Mouse (Mus musculus): ENCODE results near the gene Ranbp9.

Ranbp9 gene

GRCm38 (mm10) chr13:43480957-43481858 lies at the start of gene Ranbp9:
Gene Ranbp9 (minus strand): TSS chr13:43481282.
- peak; percentile 88 for DNase-seq

GRCm38 (mm10) chr13:43530129-43530831 lies 49.2 kb upstream of the Ranbp9 start:
- DNase-seq, result no peak

- no peak for DNase-seq
These were observed 45.2 kb upstream of the Ranbp9 start for GRCm38 (mm10) chr13:43526289-43526688.

- no peak for DNase-seq
These were observed 44.5 kb upstream of the Ranbp9 start for GRCm38 (mm10) chr13:43525363-43526134.

GRCm38 (mm10) chr13:43524491-43525362 lies 43.6 kb upstream of the Ranbp9 start:
- DNase-seq, result peak; percentile 53

- DNase-seq, result no peak
These were observed 42.9 kb upstream of the Ranbp9 start for GRCm38 (mm10) chr13:43523906-43524480.

- no peak for DNase-seq
These were observed 40.9 kb upstream of the Ranbp9 start for GRCm38 (mm10) chr13:43521940-43522339.

GRCm38 (mm10) chr13:43519251-43519650 lies 38.2 kb upstream of the Ranbp9 start:
- DNase-seq, result no peak

- no peak for DNase-seq
These were observed 36.3 kb upstream of the Ranbp9 start for GRCm38 (mm10) chr13:43517371-43517770.

- DNase-seq, result no peak
These were observed 35.8 kb upstream of the Ranbp9 start for GRCm38 (mm10) chr13:43516931-43517330.

GRCm38 (mm10) chr13:43516119-43516518 lies 35.0 kb upstream of the Ranbp9 start:
- no peak for DNase-seq

GRCm38 (mm10) chr13:43514950-43515358 lies 33.9 kb upstream of the Ranbp9 start:
- no peak for DNase-seq

GRCm38 (mm10) chr13:43512736-43513135 lies 31.7 kb upstream of the Ranbp9 start:
- DNase-seq, result no peak

GRCm38 (mm10) chr13:43505798-43506197 lies 24.7 kb upstream of the Ranbp9 start:
- DNase-seq, result no peak

- peak; percentile 87 for DNase-seq
These were observed 22.3 kb upstream of the Ranbp9 start for GRCm38 (mm10) chr13:43503395-43503850.

GRCm38 (mm10) chr13:43501601-43502000 lies 20.5 kb upstream of the Ranbp9 start:
- no peak for DNase-seq

- DNase-seq, result no peak
These were observed 19.4 kb upstream of the Ranbp9 start for GRCm38 (mm10) chr13:43500483-43500850.

GRCm38 (mm10) chr13:43499731-43500482 lies 18.8 kb upstream of the Ranbp9 start:
- no peak for DNase-seq

GRCm38 (mm10) chr13:43498849-43499248 lies 17.8 kb upstream of the Ranbp9 start:
- peak; percentile 37 for DNase-seq

- DNase-seq, result no peak
These were observed 16.7 kb upstream of the Ranbp9 start for GRCm38 (mm10) chr13:43497769-43498168.

GRCm38 (mm10) chr13:43496660-43497059 lies 15.6 kb upstream of the Ranbp9 start:
- DNase-seq, result no peak

Measured in kidney, postnatal 10 days (tissue).